Mouse (Mus musculus): ENCODE results near the gene Akap8l. TPM values are rescaled to one million over a fixed set of nuclear protein-coding genes. Genes with fewer than 3 reads are reported as not detected.

Akap8l gene
- polyA plus RNA-seq (2015; fragmentation: Nextera tagmentation; extraction: Ambion mirVana) = 124 and 130 TPM in 2 replicates

DNA sequence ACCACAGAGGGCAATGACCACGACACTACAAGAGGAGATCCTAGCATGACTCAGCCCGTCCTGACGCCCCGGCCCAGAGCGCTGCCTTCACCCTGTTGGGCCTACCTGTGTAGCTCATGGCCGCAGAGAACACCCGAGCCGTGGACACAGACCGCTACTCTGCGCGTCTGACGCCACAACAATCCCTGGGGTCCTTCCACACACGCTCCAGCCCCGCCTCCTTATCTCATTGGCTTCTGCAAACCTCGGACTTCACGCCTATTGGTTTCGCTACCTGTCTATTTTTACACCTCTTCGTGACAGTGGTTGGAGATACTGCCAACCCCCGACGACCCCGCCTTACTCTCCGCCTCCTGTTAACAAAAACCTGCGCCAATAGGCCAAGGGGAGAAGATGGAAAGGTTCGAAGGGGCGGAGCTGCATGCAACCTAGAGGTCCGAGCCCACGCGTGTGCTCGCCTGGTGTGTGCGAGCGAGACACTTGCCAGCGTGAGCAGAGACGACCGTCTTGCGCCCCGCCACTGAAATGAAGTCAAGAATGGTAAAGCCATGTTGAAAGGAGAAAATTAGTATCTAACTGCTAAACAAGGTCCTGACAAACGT is at the start of gene Akap8l:
Akap8l (minus strand) TSS at position 226 of the 602 bp plus-strand sequence.
- Histone ChIP-seq H3K4me1 (ENCODE audit: insufficient read depth, low read length) (peaks cover 16% of the 10 kb centered on the region), H3K9me3 (ENCODE audit: low read length) (no peaks in the 10 kb centered on the region), H3K4me3 (ENCODE audit: low read length) (peak within 1 kb of the TSS; percentile 87), H3K27ac (ENCODE audit: low read length) (peak within 1 kb of the TSS; percentile 80), H3K36me3 (ENCODE audit: insufficient read depth, low read length) (peaks cover 18% of the 10 kb centered on the region), H3K4me2 (replicated peaks; ENCODE audit: low read depth, low read length) (peak within 1 kb of the TSS; percentile 70), H3K9ac (replicated peaks; ENCODE audit: low read length) (peak within 1 kb of the TSS; percentile 90), H3K27me3 (ENCODE audit: insufficient read depth, low read length) (no peaks in the 10 kb centered on the region)
- WGBS = 0% methylated on average over 37 of the region's 37 CpGs
- ATAC-seq (ENCODE audit: low FRiP score, low TSS enrichment) = peak; percentile 98

GRCm38 (mm10) chr17:32396266-32396665 is 45.9 kb upstream of the Akap8l start:
- H3K27me3 ChIP-seq (ENCODE audit: insufficient read depth, low read length) = peaks cover 66% of the 10 kb centered on the region
- H3K4me2 ChIP-seq (replicated peaks; ENCODE audit: low read depth, low read length) = peak overlapping the region; percentile 49
- no peak overlapping the region for H3K27ac ChIP-seq (ENCODE audit: low read length)
- no peaks in the 10 kb centered on the region for H3K9me3 ChIP-seq (ENCODE audit: low read length)
- no peak overlapping the region for H3K9ac ChIP-seq (replicated peaks; ENCODE audit: low read length)
- 0 out of 2 replicates have a peak, but pooled peaks have one; percentile 18 for ATAC-seq (ENCODE audit: low FRiP score, low TSS enrichment)
- peak overlapping the region; percentile 36 for H3K4me3 ChIP-seq (ENCODE audit: low read length)
- peaks cover 9% of the 10 kb centered on the region; the same call in 1 of the 2 replicates for H3K4me1 ChIP-seq (ENCODE audit: insufficient read depth, low read length)
- 3% methylated on average over 27 of the region's 37 CpGs for WGBS
- no peaks in the 10 kb centered on the region for H3K36me3 ChIP-seq (ENCODE audit: insufficient read depth, low read length)

- Histone ChIP-seq H3K4me2 (replicated peaks; ENCODE audit: low read depth, low read length) (no peak overlapping the region), H3K4me3 (ENCODE audit: low read length) (no peak overlapping the region), H3K4me1 (ENCODE audit: insufficient read depth, low read length) (peaks cover 9% of the 10 kb centered on the region; the same call in 1 of the 2 replicates), H3K36me3 (ENCODE audit: insufficient read depth, low read length) (no peaks in the 10 kb centered on the region), H3K27ac (ENCODE audit: low read length) (no peak overlapping the region), H3K9ac (replicated peaks; ENCODE audit: low read length) (no peak overlapping the region), H3K27me3 (ENCODE audit: insufficient read depth, low read length) (peaks cover 68% of the 10 kb centered on the region), H3K9me3 (ENCODE audit: low read length) (no peaks in the 10 kb centered on the region)
- ATAC-seq (ENCODE audit: low FRiP score, low TSS enrichment) = no peak
- 85% methylated on average over 10 of the region's 10 CpGs for WGBS
These were observed 43.5 kb upstream of the Akap8l start for GRCm38 (mm10) chr17:32393944-32394343.

- 0% methylated on average over 29 of the region's 44 CpGs for WGBS
- peak within 1 kb of the TSS; percentile 68 for H3K4me3 ChIP-seq (ENCODE audit: low read length)
These were observed 38.8 kb upstream of the Akap8l start, which contains the start of gene Wiz for GRCm38 (mm10) chr17:32389101-32389659. Gene Wiz (minus strand): TSS chr17:32389439.

GRCm38 (mm10) chr17:32388370-32389100 is 38.1 kb upstream of the Akap8l start:
- Histone ChIP-seq H3K36me3 (ENCODE audit: insufficient read depth, low read length) (peaks cover 3% of the 10 kb centered on the region; the same call in 1 of the 2 replicates), H3K9ac (replicated peaks; ENCODE audit: low read length) (peak overlapping the region; percentile 92), H3K4me2 (replicated peaks; ENCODE audit: low read depth, low read length) (peak overlapping the region; percentile 99), H3K27ac (ENCODE audit: low read length) (peak overlapping the region; percentile 88), H3K27me3 (ENCODE audit: insufficient read depth, low read length) (peaks cover 27% of the 10 kb centered on the region), H3K4me3 (ENCODE audit: low read length) (peak overlapping the region; percentile 68), H3K4me1 (ENCODE audit: insufficient read depth, low read length) (peaks cover 13% of the 10 kb centered on the region), H3K9me3 (ENCODE audit: low read length) (no peaks in the 10 kb centered on the region)
- WGBS = under 1% methylated on average over 35 of the region's 39 CpGs
- peak; percentile 69 for ATAC-seq (ENCODE audit: low FRiP score, low TSS enrichment)

More at GRCm38 (mm10) chr17:32389101-32389659, 38.8 kb upstream of the Akap8l start, which contains the start of gene Wiz:
- 0 out of 2 replicates have a peak, but pooled peaks cover 1% of the 10 kb centered on the region for H3K36me3 ChIP-seq (ENCODE audit: insufficient read depth, low read length)
- H3K27me3 ChIP-seq (ENCODE audit: insufficient read depth, low read length) = peaks cover 27% of the 10 kb centered on the region
- no peaks in the 10 kb centered on the region for H3K9me3 ChIP-seq (ENCODE audit: low read length)
- H3K4me1 ChIP-seq (ENCODE audit: insufficient read depth, low read length) = peaks cover 13% of the 10 kb centered on the region
- H3K4me2 ChIP-seq (replicated peaks; ENCODE audit: low read depth, low read length) = peak within 1 kb of the TSS; percentile 99
- ATAC-seq (ENCODE audit: low FRiP score, low TSS enrichment) = peak; percentile 86
- H3K27ac ChIP-seq (ENCODE audit: low read length) = peak within 1 kb of the TSS; percentile 88
- peak within 1 kb of the TSS; percentile 92 for H3K9ac ChIP-seq (replicated peaks; ENCODE audit: low read length)

GRCm38 (mm10) chr17:32387986-32388369 is 37.6 kb upstream of the Akap8l start:
- Histone ChIP-seq H3K36me3 (ENCODE audit: insufficient read depth, low read length) (peaks cover 3% of the 10 kb centered on the region; the same call in 1 of the 2 replicates), H3K4me1 (ENCODE audit: insufficient read depth, low read length) (peaks cover 13% of the 10 kb centered on the region), H3K9ac (replicated peaks; ENCODE audit: low read length) (peak overlapping the region; percentile 92), H3K27me3 (ENCODE audit: insufficient read depth, low read length) (peaks cover 22% of the 10 kb centered on the region), H3K4me2 (replicated peaks; ENCODE audit: low read depth, low read length) (peak overlapping the region; percentile 99), H3K27ac (ENCODE audit: low read length) (peak overlapping the region; percentile 39; the same call in 1 of the 2 replicates), H3K4me3 (ENCODE audit: low read length) (peak overlapping the region; percentile 68), H3K9me3 (ENCODE audit: low read length) (no peaks in the 10 kb centered on the region)
- WGBS = 18% methylated on average over 7 of the region's 7 CpGs
- ATAC-seq (ENCODE audit: low FRiP score, low TSS enrichment) = peak; percentile 28; the same call in 1 of the 2 replicates

DNA sequence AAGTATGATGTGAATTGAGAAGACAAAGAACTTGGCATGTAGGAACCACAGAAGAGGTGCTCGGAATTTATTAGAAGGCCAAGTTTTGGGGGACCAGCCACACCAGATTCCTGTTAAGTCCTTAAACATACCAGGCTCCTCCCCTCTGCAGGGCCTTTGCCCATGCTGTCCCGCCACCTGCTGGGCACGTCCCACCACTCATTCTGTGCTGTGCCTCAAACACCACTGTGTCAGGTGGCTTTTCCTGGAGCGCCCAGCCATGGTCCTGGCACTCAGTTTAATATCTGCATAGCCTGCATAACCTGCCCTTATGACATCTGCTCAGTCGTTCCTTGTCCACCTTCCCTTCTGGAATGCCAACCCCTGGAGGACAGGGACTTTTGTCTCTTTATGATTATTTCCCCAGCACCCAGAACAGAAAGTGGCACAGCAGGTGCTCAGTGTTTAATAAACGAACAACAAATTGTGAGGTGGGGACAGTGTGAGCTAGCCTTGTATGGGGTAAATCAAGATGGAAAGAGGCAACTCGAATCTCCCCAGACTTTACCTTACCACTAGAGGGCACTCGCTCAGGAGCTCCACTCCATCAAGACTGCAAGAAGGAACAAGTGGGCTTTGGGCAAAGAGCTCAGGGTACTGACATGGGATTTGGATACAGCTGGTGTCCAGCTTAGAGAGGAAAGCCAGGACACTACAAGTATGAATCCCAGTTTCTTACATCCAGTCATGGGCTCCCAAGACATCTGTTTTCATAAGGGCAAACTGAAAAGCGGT is 36.4 kb upstream of the Akap8l start:
- no peak overlapping the region for H3K9ac ChIP-seq (replicated peaks; ENCODE audit: low read length)
- H3K27me3 ChIP-seq (ENCODE audit: insufficient read depth, low read length) = peaks cover 11% of the 10 kb centered on the region
- ATAC-seq (ENCODE audit: low FRiP score, low TSS enrichment) = no peak
- peaks cover 9% of the 10 kb centered on the region for H3K4me1 ChIP-seq (ENCODE audit: insufficient read depth, low read length)
- no peak overlapping the region for H3K4me3 ChIP-seq (ENCODE audit: low read length)
- H3K27ac ChIP-seq (ENCODE audit: low read length) = no peak overlapping the region
- H3K9me3 ChIP-seq (ENCODE audit: low read length) = no peaks in the 10 kb centered on the region
- peaks cover 3% of the 10 kb centered on the region; the same call in 1 of the 2 replicates for H3K36me3 ChIP-seq (ENCODE audit: insufficient read depth, low read length)
- H3K4me2 ChIP-seq (replicated peaks; ENCODE audit: low read depth, low read length) = no peak overlapping the region
- WGBS = 67% methylated on average over 9 of the region's 9 CpGs

GRCm38 (mm10) chr17:32383661-32384060 is 33.3 kb upstream of the Akap8l start:
- Histone ChIP-seq H3K9ac (replicated peaks; ENCODE audit: low read length) (no peak overlapping the region), H3K27me3 (ENCODE audit: insufficient read depth, low read length) (no peaks in the 10 kb centered on the region), H3K4me2 (replicated peaks; ENCODE audit: low read depth, low read length) (no peak overlapping the region), H3K4me3 (ENCODE audit: low read length) (no peak overlapping the region), H3K9me3 (ENCODE audit: low read length) (no peaks in the 10 kb centered on the region), H3K36me3 (ENCODE audit: insufficient read depth, low read length) (peaks cover 3% of the 10 kb centered on the region; the same call in 1 of the 2 replicates), H3K4me1 (ENCODE audit: insufficient read depth, low read length) (peaks cover 9% of the 10 kb centered on the region), H3K27ac (ENCODE audit: low read length) (no peak overlapping the region)
- no peak for ATAC-seq (ENCODE audit: low FRiP score, low TSS enrichment)
- WGBS = 87% methylated on average over 5 of the region's 5 CpGs

DNA sequence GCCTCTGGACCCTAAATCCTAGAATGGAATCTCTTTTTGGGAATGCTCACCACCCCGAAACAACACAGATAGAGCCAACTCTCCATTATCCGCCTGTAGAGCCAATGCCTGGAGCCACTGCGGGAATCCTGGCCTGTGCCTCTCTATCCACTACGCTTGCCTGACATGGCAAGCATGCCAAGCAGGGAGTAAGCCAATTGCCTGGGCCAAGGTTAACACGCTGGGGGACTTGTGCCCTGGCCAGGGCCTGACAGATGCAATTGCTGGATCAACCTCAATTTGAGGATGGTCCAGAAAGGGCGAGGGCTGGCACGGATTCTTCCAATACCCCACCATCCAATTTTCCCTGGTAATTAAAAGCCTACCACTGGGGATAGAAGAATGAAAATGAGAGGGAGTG is 32.2 kb upstream of the Akap8l start:
- Histone ChIP-seq H3K9me3 (ENCODE audit: low read length) (no peaks in the 10 kb centered on the region), H3K36me3 (ENCODE audit: insufficient read depth, low read length) (peaks cover 3% of the 10 kb centered on the region; the same call in 1 of the 2 replicates), H3K4me2 (replicated peaks; ENCODE audit: low read depth, low read length) (no peak overlapping the region), H3K27ac (ENCODE audit: low read length) (no peak overlapping the region), H3K4me3 (ENCODE audit: low read length) (no peak overlapping the region), H3K4me1 (ENCODE audit: insufficient read depth, low read length) (no peaks in the 10 kb centered on the region), H3K27me3 (ENCODE audit: insufficient read depth, low read length) (no peaks in the 10 kb centered on the region), H3K9ac (replicated peaks; ENCODE audit: low read length) (no peak overlapping the region)
- no peak for ATAC-seq (ENCODE audit: low FRiP score, low TSS enrichment)
- 91% methylated on average over 7 of the region's 7 CpGs for WGBS
